Mouse (Mus musculus): ENCODE measurements around the gene Tnfaip8l1. TPM values are rescaled to one million over a fixed set of nuclear protein-coding genes. Genes with fewer than 3 reads are reported as not detected.

The Tnfaip8l1 gene
- polyA plus RNA-seq, 1 experiment from 2014 or later: 6.8 TPM

GRCm38 (mm10) chr17:56144546-56144945 is 17.7 kb upstream of the Tnfaip8l1 start:
- Histone ChIP-seq H3K27ac (ENCODE audit: low read depth, low read length) (no peak overlapping the region), H3K9me3 (ENCODE audit: control insufficient read depth, low read length) (no peaks in the 10 kb centered on the region), H3K36me3 (ENCODE audit: control insufficient read depth, insufficient read depth, low read length) (no peaks in the 10 kb centered on the region), H3K4me1 (replicated peaks; ENCODE audit: control insufficient read depth, insufficient read depth, low read length) (peaks cover 13% of the 10 kb centered on the region), H3K27me3 (replicated peaks; ENCODE audit: control insufficient read depth, insufficient read depth, low read length) (peaks cover 96% of the 10 kb centered on the region), H3K4me3 (ENCODE audit: low read depth, low read length) (no peak overlapping the region), H3K9ac (ENCODE audit: low read depth, low read length) (no peak overlapping the region), H3K4me2 (no peak overlapping the region)
- ATAC-seq (replicated peaks; ENCODE audit: low FRiP score) (no peak), DNase-seq (ENCODE audit: low spot score) (no peak)
- WGBS: 68% methylated on average over 9 of the region's 9 CpGs

GRCm38 (mm10) chr17:56146131-56146530 is 16.1 kb upstream of the Tnfaip8l1 start:
- Histone ChIP-seq H3K9ac (ENCODE audit: low read depth, low read length) (no peak overlapping the region), H3K4me2 (no peak overlapping the region), H3K36me3 (ENCODE audit: control insufficient read depth, insufficient read depth, low read length) (no peaks in the 10 kb centered on the region), H3K9me3 (ENCODE audit: control insufficient read depth, low read length) (no peaks in the 10 kb centered on the region), H3K27me3 (replicated peaks; ENCODE audit: control insufficient read depth, insufficient read depth, low read length) (peaks cover 91% of the 10 kb centered on the region), H3K4me1 (replicated peaks; ENCODE audit: control insufficient read depth, insufficient read depth, low read length) (peaks cover 10% of the 10 kb centered on the region), H3K4me3 (ENCODE audit: low read depth, low read length) (no peak overlapping the region), H3K27ac (ENCODE audit: low read depth, low read length) (no peak overlapping the region)
- no peak for ATAC-seq (replicated peaks; ENCODE audit: low FRiP score)
- 23% methylated on average over 9 of the region's 9 CpGs for WGBS
- DNase-seq (ENCODE audit: low spot score): no peak

- no peak overlapping the region for H3K9ac ChIP-seq (ENCODE audit: low read depth, low read length)
- no peak overlapping the region for H3K4me3 ChIP-seq (ENCODE audit: low read depth, low read length)
- 57% methylated on average over 12 of the region's 12 CpGs for WGBS
- DNase-seq (ENCODE audit: low spot score) (no peak), ATAC-seq (replicated peaks; ENCODE audit: low FRiP score) (no peak)
- H3K36me3 ChIP-seq (ENCODE audit: control insufficient read depth, insufficient read depth, low read length): no peaks in the 10 kb centered on the region
- H3K9me3 ChIP-seq (ENCODE audit: control insufficient read depth, low read length): no peaks in the 10 kb centered on the region
- H3K27me3 ChIP-seq (replicated peaks; ENCODE audit: control insufficient read depth, insufficient read depth, low read length): peaks cover 78% of the 10 kb centered on the region
- no peak overlapping the region for H3K27ac ChIP-seq (ENCODE audit: low read depth, low read length)
- H3K4me1 ChIP-seq (replicated peaks; ENCODE audit: control insufficient read depth, insufficient read depth, low read length): no peaks in the 10 kb centered on the region
- H3K4me2 ChIP-seq: no peak overlapping the region
These were observed 14.9 kb upstream of the Tnfaip8l1 start for GRCm38 (mm10) chr17:56147420-56147819.

- Histone ChIP-seq H3K4me2 (peak overlapping the region; percentile 24), H3K4me3 (ENCODE audit: low read depth, low read length) (no peak overlapping the region), H3K9me3 (ENCODE audit: control insufficient read depth, low read length) (no peaks in the 10 kb centered on the region), H3K4me1 (replicated peaks; ENCODE audit: control insufficient read depth, insufficient read depth, low read length) (no peaks in the 10 kb centered on the region), H3K36me3 (ENCODE audit: control insufficient read depth, insufficient read depth, low read length) (no peaks in the 10 kb centered on the region), H3K9ac (ENCODE audit: low read depth, low read length) (no peak overlapping the region), H3K27ac (ENCODE audit: low read depth, low read length) (no peak overlapping the region), H3K27me3 (replicated peaks; ENCODE audit: control insufficient read depth, insufficient read depth, low read length) (peaks cover 71% of the 10 kb centered on the region)
- ATAC-seq (replicated peaks; ENCODE audit: low FRiP score) (no peak), DNase-seq (ENCODE audit: low spot score) (no peak)
- 19% methylated on average over 9 of the region's 9 CpGs for WGBS
These were observed 14.0 kb upstream of the Tnfaip8l1 start for GRCm38 (mm10) chr17:56148280-56148679.

GRCm38 (mm10) chr17:56148790-56149618 is 13.3 kb upstream of the Tnfaip8l1 start:
- Histone ChIP-seq H3K27ac (ENCODE audit: low read depth, low read length) (no peak overlapping the region), H3K9ac (ENCODE audit: low read depth, low read length) (no peak overlapping the region), H3K9me3 (ENCODE audit: control insufficient read depth, low read length) (no peaks in the 10 kb centered on the region), H3K27me3 (replicated peaks; ENCODE audit: control insufficient read depth, insufficient read depth, low read length) (peaks cover 63% of the 10 kb centered on the region), H3K4me3 (ENCODE audit: low read depth, low read length) (no peak overlapping the region), H3K36me3 (ENCODE audit: control insufficient read depth, insufficient read depth, low read length) (no peaks in the 10 kb centered on the region), H3K4me1 (replicated peaks; ENCODE audit: control insufficient read depth, insufficient read depth, low read length) (no peaks in the 10 kb centered on the region), H3K4me2 (peak overlapping the region; percentile 24)
- no peak for ATAC-seq (replicated peaks; ENCODE audit: low FRiP score)
- 4% methylated on average over 30 of the region's 30 CpGs for WGBS
- DNase-seq (ENCODE audit: low spot score): no peak

GRCm38 (mm10) chr17:56149897-56150296 is 12.4 kb upstream of the Tnfaip8l1 start:
- no peaks in the 10 kb centered on the region for H3K4me1 ChIP-seq (replicated peaks; ENCODE audit: control insufficient read depth, insufficient read depth, low read length)
- no peak for ATAC-seq (replicated peaks; ENCODE audit: low FRiP score)
- 55% methylated on average over 2 of the region's 2 CpGs for WGBS

GRCm38 (mm10) chr17:56153643-56154042 is 8.6 kb upstream of the Tnfaip8l1 start:
- no peak overlapping the region for H3K9ac ChIP-seq (ENCODE audit: low read depth, low read length)
- no peaks in the 10 kb centered on the region for H3K36me3 ChIP-seq (ENCODE audit: control insufficient read depth, insufficient read depth, low read length)
- WGBS: 48% methylated on average over 9 of the region's 9 CpGs
- peaks cover 50% of the 10 kb centered on the region for H3K27me3 ChIP-seq (replicated peaks; ENCODE audit: control insufficient read depth, insufficient read depth, low read length)
- ATAC-seq (replicated peaks; ENCODE audit: low FRiP score) (peak; percentile 50; the same call in 1 of the 2 replicates), DNase-seq (ENCODE audit: low spot score) (peak; percentile 63)
- H3K27ac ChIP-seq (ENCODE audit: low read depth, low read length): no peak overlapping the region
- no peak overlapping the region for H3K4me3 ChIP-seq (ENCODE audit: low read depth, low read length)
- no peaks in the 10 kb centered on the region for H3K4me1 ChIP-seq (replicated peaks; ENCODE audit: control insufficient read depth, insufficient read depth, low read length)
- no peak overlapping the region for H3K4me2 ChIP-seq
- no peaks in the 10 kb centered on the region for H3K9me3 ChIP-seq (ENCODE audit: control insufficient read depth, low read length)

More at GRCm38 (mm10) chr17:56149897-56150296, 12.4 kb upstream of the Tnfaip8l1 start:
- no peaks in the 10 kb centered on the region for H3K9me3 ChIP-seq (ENCODE audit: control insufficient read depth, low read length)
- H3K4me2 ChIP-seq: no peak overlapping the region
- H3K27me3 ChIP-seq (replicated peaks; ENCODE audit: control insufficient read depth, insufficient read depth, low read length): peaks cover 57% of the 10 kb centered on the region
- no peak overlapping the region for H3K4me3 ChIP-seq (ENCODE audit: low read depth, low read length)
- no peak for DNase-seq (ENCODE audit: low spot score)
- H3K36me3 ChIP-seq (ENCODE audit: control insufficient read depth, insufficient read depth, low read length): no peaks in the 10 kb centered on the region
- no peak overlapping the region for H3K9ac ChIP-seq (ENCODE audit: low read depth, low read length)
- H3K27ac ChIP-seq (ENCODE audit: low read depth, low read length): no peak overlapping the region

GRCm38 (mm10) chr17:56159729-56160128 is 2.5 kb upstream of the Tnfaip8l1 start:
- H3K27ac ChIP-seq (ENCODE audit: low read depth, low read length): no peak overlapping the region
- WGBS: 4% methylated on average over 9 of the region's 9 CpGs
- H3K27me3 ChIP-seq (replicated peaks; ENCODE audit: control insufficient read depth, insufficient read depth, low read length): peaks cover 30% of the 10 kb centered on the region
- no peak overlapping the region for H3K9ac ChIP-seq (ENCODE audit: low read depth, low read length)
- ATAC-seq (replicated peaks; ENCODE audit: low FRiP score) (no peak), DNase-seq (ENCODE audit: low spot score) (peak; percentile 72)
- H3K9me3 ChIP-seq (ENCODE audit: control insufficient read depth, low read length): no peaks in the 10 kb centered on the region
- no peak overlapping the region for H3K4me2 ChIP-seq
- H3K36me3 ChIP-seq (ENCODE audit: control insufficient read depth, insufficient read depth, low read length): no peaks in the 10 kb centered on the region
- H3K4me1 ChIP-seq (replicated peaks; ENCODE audit: control insufficient read depth, insufficient read depth, low read length): peaks cover 7% of the 10 kb centered on the region
- no peak overlapping the region for H3K4me3 ChIP-seq (ENCODE audit: low read depth, low read length)

Data from liver, embryonic 11.5 days (tissue).